Mouse (Mus musculus) testis, adult 2 months (tissue): Measurements from ENCODE around the gene Mrpl10.

Experiments used
- CTCF ChIP-seq: fragments of 200-500 bp; IDR thresholded peaks from 2 replicates; pipeline ENCODE4 v1.5.1; 2012; ENCODE audit warnings: low read depth, mild to moderate bottlenecking, inconsistent platforms, low read length, moderate library complexity; ENCODE audit not compliant: control insufficient read depth, insufficient read depth, insufficient replicate concordance
- POLR2A ChIP-seq: fragments of 200-500 bp; IDR thresholded peaks from 2 replicates; pipeline ENCODE4 v1.6.1; 2012; ENCODE audit warnings: low read depth, mild to moderate bottlenecking, inconsistent platforms, low read length, moderate library complexity; ENCODE audit not compliant: control insufficient read depth

- TF ChIP-seq CTCF (no peak), POLR2A (no peak)
These were observed 28.0 kb downstream of the Mrpl10 start for GRCm38 (mm10) chr11:97069333-97069732.
